ENCODE assay signal across 13 mouse cellular contexts in the genomic region with DNA sequence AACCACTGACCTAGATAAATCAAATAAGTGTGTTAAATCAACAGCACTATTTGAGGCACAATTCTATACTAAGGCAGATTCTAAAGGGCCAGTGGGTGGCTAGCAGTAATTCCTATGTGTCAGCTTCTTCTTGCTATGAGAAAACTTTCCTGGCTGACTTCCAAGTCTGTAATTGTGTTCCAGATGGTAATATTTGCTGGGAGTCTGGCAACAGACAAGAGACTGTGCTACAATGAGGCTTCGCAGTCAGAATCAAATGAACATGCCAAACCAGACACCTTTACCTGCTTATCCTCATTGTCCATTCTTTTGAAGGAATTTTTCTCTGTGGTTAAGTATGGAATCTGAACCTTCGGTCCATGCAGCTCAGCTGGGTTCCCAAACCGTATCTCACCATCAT.
A peak's percentile ranks its signal among the peaks of the same experiment; 100 is the strongest.
DNase-seq lines count a peak whose midpoint lies in the region; ATAC-seq and TF ChIP-seq lines count a peak whose summit lies in the region.
"Had no signal": no experiment of that assay in that cellular context is flagged by ENCODE, and none has a peak within 500 bp of the region (broad histone marks: within the 10 kb centered on the region; RNA-seq: fewer than 3 reads in every experiment).

No protein-coding gene starts in this region.

- no peak overlapping the region for H3K4me2 ChIP-seq in embryonic facial prominence, embryonic 14.5 days (ENCODE audit: low read depth, low read length)
- H3K4me2 ChIP-seq: embryonic facial prominence, embryonic 12.5 days; liver, embryonic 15.5 days had no signal

- no peak overlapping the region for H3K4me3 ChIP-seq in liver, adult 2 months (ENCODE audit: insufficient read depth, low read depth, low read length)
- no peak overlapping the region for H3K4me3 ChIP-seq in embryonic facial prominence, embryonic 14.5 days (ENCODE audit: low read depth, low read length)
- H3K4me3 ChIP-seq: embryonic facial prominence, embryonic 12.5 days; liver, embryonic 15.5 days had no signal

- H3K79me2 ChIP-seq in liver, adult 2 months (ENCODE audit: control insufficient read depth, insufficient read depth, low read length): no peaks in the 10 kb centered on the region

- no peaks in the 10 kb centered on the region; the same call in 1 of the 2 replicates for H3K36me3 ChIP-seq in liver, adult 2 months (ENCODE audit: control insufficient read depth, insufficient read depth, low read length)
- no peaks in the 10 kb centered on the region for H3K36me3 ChIP-seq in embryonic facial prominence, embryonic 14.5 days (ENCODE audit: control insufficient read depth, insufficient read depth, low read length)
- H3K36me3 ChIP-seq: embryonic facial prominence, embryonic 12.5 days; liver, embryonic 15.5 days had no signal

- TF ChIP-seq POLR2A in liver, adult 2 months (IDR thresholded peaks at IDR 0.05; ENCODE audit: extremely low read depth, insufficient read depth, low read length): no peak

- TF ChIP-seq CTCF in liver, adult 2 months (IDR thresholded peaks at IDR 0.05; ENCODE audit: low read depth, low read length): no peak

- no peak overlapping the region for H3K9ac ChIP-seq in liver, adult 2 months (ENCODE audit: low read depth, low read length)
- no peak overlapping the region for H3K9ac ChIP-seq in embryonic facial prominence, embryonic 14.5 days (ENCODE audit: low read depth, low read length)
- H3K9ac ChIP-seq: embryonic facial prominence, embryonic 12.5 days; liver, embryonic 15.5 days had no signal

- intact Hi-C loops in heart, postnatal 10 days (cut with DNase I): no loop called here
- intact Hi-C loops in heart, postnatal 14 days (cut with DNase I): no loop called here

- no peak overlapping the region for H3K27ac ChIP-seq in liver, adult 2 months (replicated peaks; ENCODE audit: insufficient read depth, low read depth, low read length)
- H3K27ac ChIP-seq in embryonic facial prominence, embryonic 14.5 days (replicated peaks; ENCODE audit: low read depth, low read length): no peak overlapping the region
- H3K27ac ChIP-seq: embryonic facial prominence, embryonic 12.5 days; liver, embryonic 15.5 days had no signal

- no peaks in the 10 kb centered on the region for H3K27me3 ChIP-seq in liver, adult 2 months (ENCODE audit: control insufficient read depth, insufficient read depth, low read length)
- peaks cover 19% of the 10 kb centered on the region; the same call in 1 of the 2 replicates for H3K27me3 ChIP-seq in embryonic facial prominence, embryonic 14.5 days (replicated peaks; ENCODE audit: control insufficient read depth, insufficient read depth, low read length)
- H3K27me3 ChIP-seq: CH12.LX had no signal

- peak; percentile 9 to 12 for DNase-seq in heart, postnatal 10 days
- no peak for DNase-seq in heart, postnatal 14 days
- peak; percentile 46 for DNase-seq in liver, adult 2 months (ENCODE audit: extremely low read depth, low read depth, low spot score)
- no peak for DNase-seq in liver
- peak; percentile 89 for DNase-seq in brain, adult 2 months (ENCODE audit: low read depth, low spot score)
- peak; percentile 72 for DNase-seq in embryonic facial prominence, embryonic 14.5 days (ENCODE audit: low spot score)
- no peak for DNase-seq in spleen, adult 18-20 months
- no peak for DNase-seq in spleen, postnatal 36 days (ENCODE audit: low spot score in 2 of 2)
- DNase-seq: gastrocnemius, postnatal 10 days; right cerebral cortex, postnatal 25 days had no signal

- H3K9me3 ChIP-seq in embryonic facial prominence, embryonic 14.5 days (ENCODE audit: control insufficient read depth, low read length): no peaks in the 10 kb centered on the region
- H3K9me3 ChIP-seq: embryonic facial prominence, embryonic 12.5 days; liver, embryonic 15.5 days had no signal

- peaks cover 4% of the 10 kb centered on the region; the same call in 1 of the 2 replicates for H3K4me1 ChIP-seq in liver, adult 2 months (ENCODE audit: control insufficient read depth, insufficient read depth, low read length)
- peaks cover 3% of the 10 kb centered on the region; the same call in 1 of the 2 replicates for H3K4me1 ChIP-seq in embryonic facial prominence, embryonic 14.5 days (ENCODE audit: control insufficient read depth, insufficient read depth, low read length)
- H3K4me1 ChIP-seq: embryonic facial prominence, embryonic 12.5 days; liver, embryonic 15.5 days had no signal

- WGBS in liver, adult 2 months: 64% methylated on average over 3 of the region's 3 CpGs
- WGBS in embryonic facial prominence, embryonic 14.5 days: 53% methylated on average over 3 of the region's 3 CpGs

- 0 out of 2 replicates have a peak, but pooled peaks have one; percentile 22 for ATAC-seq in embryonic facial prominence, embryonic 14.5 days (ENCODE audit: low read depth)

Comparison
In these comparisons a context has a peak if more than half of its experiments do, and no peak if none do; other contexts are left out.
1. DNase-seq: peak in heart, postnatal 10 days (2 of 2), liver, adult 2 months (single experiment), brain, adult 2 months (single experiment) and embryonic facial prominence, embryonic 14.5 days (single experiment); none in heart, postnatal 14 days (0 of 2), liver (single experiment), spleen, adult 18-20 months (0 of 2) and spleen, postnatal 36 days (0 of 2).